Mouse (Mus musculus) urinary bladder, adult 2 months (tissue): Measurements from ENCODE around the gene 2310061I04Rik. TPM values are rescaled to one million over a fixed set of nuclear protein-coding genes. Genes with fewer than 3 reads are reported as not detected.

Experiments
- DNase-seq: peaks from one replicate; pipeline ENCODE4 v3.0.0; 2022; ENCODE audit warnings: low spot score
- polyA plus RNA-seq: library from polyadenylated mRNA; depleted of rRNA; stranded (reverse); fragments of >200 nt; gene quantifications from 2 replicates; pipeline ENCODE4 v1.2.3, GENCODE M21; 2012

2310061I04Rik gene
- polyA plus RNA-seq, 1 experiment, result 29.6 TPM

GRCm38 (mm10) chr17:35870151-35870883 is 26.9 kb downstream of the 2310061I04Rik start:
- DNase-seq, result peak; percentile 35

GRCm38 (mm10) chr17:35869346-35870067 is 27.7 kb downstream of the 2310061I04Rik start:
- peak; percentile 29 for DNase-seq

- DNase-seq, result no peak
Measured at GRCm38 (mm10) chr17:35868961-35869345, 28.3 kb downstream of the 2310061I04Rik start.

- DNase-seq, result peak; percentile 23
Measured at GRCm38 (mm10) chr17:35868165-35868820, 28.9 kb downstream of the 2310061I04Rik start.

- peak; percentile 30 for DNase-seq
Measured at GRCm38 (mm10) chr17:35866911-35867890, 30.0 kb downstream of the 2310061I04Rik start.

GRCm38 (mm10) chr17:35866281-35866831 is 30.9 kb downstream of the 2310061I04Rik start:
- DNase-seq, result no peak

GRCm38 (mm10) chr17:35865481-35866280 is 31.6 kb downstream of the 2310061I04Rik start, which contains the start of gene Ppp1r18:
Gene Ppp1r18, plus strand, starts transcription at chr17:35865593.
- DNase-seq, result peak; percentile 53

- no peak for DNase-seq
Measured at GRCm38 (mm10) chr17:35864832-35865353, 32.3 kb downstream of the 2310061I04Rik start.

- peak; percentile 88 for DNase-seq
Measured at GRCm38 (mm10) chr17:35861198-35861857, 35.9 kb downstream of the 2310061I04Rik start, which contains the start of gene Nrm. Gene Nrm, plus strand, starts transcription at chr17:35861318.

- DNase-seq, result no peak
Measured at GRCm38 (mm10) chr17:35860831-35861197, 36.4 kb downstream of the 2310061I04Rik start.

- DNase-seq, result no peak
Measured at GRCm38 (mm10) chr17:35859835-35860234, 37.4 kb downstream of the 2310061I04Rik start.

- no peak for DNase-seq
Measured at GRCm38 (mm10) chr17:35859371-35859770, 37.9 kb downstream of the 2310061I04Rik start.

GRCm38 (mm10) chr17:35850974-35851373 is 46.3 kb downstream of the 2310061I04Rik start:
- no peak for DNase-seq

- DNase-seq, result no peak
Measured at GRCm38 (mm10) chr17:35848112-35848511, 49.1 kb downstream of the 2310061I04Rik start.

GRCm38 (mm10) chr17:35843514-35843913 is 53.7 kb downstream of the 2310061I04Rik start:
- DNase-seq, result no peak
